Mouse (Mus musculus): ENCODE measurements at regions not wholly inside any gene's neighbourhood (a gene's known extent, or its start where the extent isn't known, plus 50 kb on each side); places are given as distances from the start of the nearest gene placed in this dataset.

- peak; percentile 6 for DNase-seq (ENCODE audit: low read depth, low spot score)
These were observed 374.6 kb downstream of the Ipo11 start for GRCm38 (mm10) chr13:106562161-106562560.

- no peak for DNase-seq (ENCODE audit: low read depth, low spot score)
These were observed 411.2 kb downstream of the Ipo11 start for GRCm38 (mm10) chr13:106525406-106526206.

- no peak for DNase-seq (ENCODE audit: low read depth, low spot score)
These were observed 422.1 kb downstream of the Ipo11 start for GRCm38 (mm10) chr13:106514510-106515169.

GRCm38 (mm10) chr13:106513669-106514068, 423.1 kb downstream of the Ipo11 start:
- DNase-seq (ENCODE audit: low read depth, low spot score) = no peak

- DNase-seq (ENCODE audit: low read depth, low spot score) = no peak
These were observed 426.3 kb downstream of the Ipo11 start for GRCm38 (mm10) chr13:106510435-106510834.

- no peak for DNase-seq (ENCODE audit: low read depth, low spot score)
These were observed 435.5 kb downstream of the Ipo11 start for GRCm38 (mm10) chr13:106501273-106501672.

- no peak for DNase-seq (ENCODE audit: low read depth, low spot score)
These were observed 465.5 kb downstream of the Ipo11 start for GRCm38 (mm10) chr13:106471264-106471663.

GRCm38 (mm10) chr13:106454366-106454927, 482.3 kb downstream of the Ipo11 start:
- no peak for DNase-seq (ENCODE audit: low read depth, low spot score)

GRCm38 (mm10) chr13:106432165-106432564, 504.6 kb downstream of the Ipo11 start:
- no peak for DNase-seq (ENCODE audit: low read depth, low spot score)

GRCm38 (mm10) chr13:106406608-106407038, 530.1 kb downstream of the Ipo11 start:
- DNase-seq (ENCODE audit: low read depth, low spot score) = no peak

- no peak for DNase-seq (ENCODE audit: low read depth, low spot score)
These were observed 544.1 kb downstream of the Ipo11 start for GRCm38 (mm10) chr13:106392642-106393041.

GRCm38 (mm10) chr13:106388634-106389033, 548.1 kb downstream of the Ipo11 start:
- DNase-seq (ENCODE audit: low read depth, low spot score) = no peak

- no peak for DNase-seq (ENCODE audit: low read depth, low spot score)
These were observed 569.2 kb downstream of the Ipo11 start for GRCm38 (mm10) chr13:106367589-106367988.

- DNase-seq (ENCODE audit: low read depth, low spot score) = no peak
These were observed 583.9 kb downstream of the Ipo11 start for GRCm38 (mm10) chr13:106352614-106353409.

- DNase-seq (ENCODE audit: low read depth, low spot score) = no peak
These were observed 604.7 kb downstream of the Ipo11 start for GRCm38 (mm10) chr13:106332025-106332424.

GRCm38 (mm10) chr13:106318980-106319379, 617.8 kb downstream of the Ipo11 start:
- no peak for DNase-seq (ENCODE audit: low read depth, low spot score)

GRCm38 (mm10) chr13:106318476-106318875, 618.3 kb downstream of the Ipo11 start:
- no peak for DNase-seq (ENCODE audit: low read depth, low spot score)

GRCm38 (mm10) chr13:106317300-106317699, 619.5 kb downstream of the Ipo11 start:
- DNase-seq (ENCODE audit: low read depth, low spot score) = no peak

- DNase-seq (ENCODE audit: low read depth, low spot score) = no peak
These were observed 655.6 kb downstream of the Ipo11 start for GRCm38 (mm10) chr13:106281181-106281580.

- DNase-seq (ENCODE audit: low read depth, low spot score) = no peak
These were observed 676.9 kb downstream of the Ipo11 start for GRCm38 (mm10) chr13:106259874-106260273.
